Mouse (Mus musculus) stomach, embryonic 16.5 days (tissue): Measurements from ENCODE around the gene Tubd1. TPM values are rescaled to one million over a fixed set of nuclear protein-coding genes. Genes with fewer than 3 reads are reported as not detected.

ENCODE experiments used
- ATAC-seq: fragments of 200-750 bp; cut with Nextera tagmentation; 2 replicates; pipeline ENCODE4 v1.8.0; 2017; ENCODE audit warnings: moderate number of reproducible peaks, moderate TSS enrichment; ENCODE audit not compliant: insufficient read depth, low FRiP score
- H3K27ac ChIP-seq: fragments of 300-500 bp; sonication (generic); 2 replicates; pipeline ENCODE4 v1.5.1; 2014; ENCODE audit warnings: low read length
- H3K27me3 ChIP-seq: fragments of 300-500 bp; sonication (generic); 2 replicates; pipeline ENCODE4 v1.6.1; 2014; ENCODE audit warnings: low read length, control low read depth, mixed read lengths; ENCODE audit not compliant: control insufficient read depth, insufficient read depth
- H3K36me3 ChIP-seq: fragments of 300-500 bp; sonication (generic); 2 replicates; pipeline ENCODE4 v1.6.1; 2014; ENCODE audit warnings: low read length; ENCODE audit not compliant: control insufficient read depth, insufficient read depth
- H3K4me1 ChIP-seq: fragments of 300-500 bp; sonication (generic); 2 replicates; pipeline ENCODE4 v1.6.1; 2014; ENCODE audit warnings: low read length, control low read depth, mixed read lengths; ENCODE audit not compliant: control insufficient read depth, insufficient read depth
- H3K4me2 ChIP-seq: fragments of 300-500 bp; sonication (generic); 2 replicates; pipeline ENCODE4 v1.6.1; 2014; ENCODE audit warnings: low read depth, low read length, mixed read lengths
- H3K4me3 ChIP-seq: fragments of 300-500 bp; sonication (generic); replicated peaks from 2 replicates; pipeline ENCODE4 v1.5.1; 2014; ENCODE audit warnings: mild to moderate bottlenecking, low read length
- H3K9ac ChIP-seq: fragments of 300-500 bp; sonication (generic); 2 replicates; pipeline ENCODE4 v1.6.1; 2014; ENCODE audit warnings: low read length
- H3K9me3 ChIP-seq: fragments of 300-500 bp; sonication (generic); replicated peaks from 2 replicates; pipeline ENCODE4 v1.6.1; 2016; ENCODE audit warnings: low read length, control low read depth; ENCODE audit not compliant: control insufficient read depth
- WGBS: fragments of 180-500 bp; shearing (Covaris S2); extraction: QIAGEN DNeasy Blood & Tissue Kit; methylation state at CpG from one replicate; pipeline ENCODE4 v1.1.7; 2014; 5-methylcytosine and 5-hydroxymethylcytosine counted together
- microRNA counts: library from miRNA; unstranded; fragments of <30 nt; microRNA quantifications from one replicate; lab custom pipeline; 2016
- microRNA-seq: library from miRNA; unstranded; fragments of <30 nt; microRNA quantifications from one replicate; pipeline ENCODE4, GENCODE M21; 2016
- polyA plus RNA-seq: library from polyadenylated mRNA; unstranded; fragments of >200 nt; fragmentation: Nextera tagmentation; extraction: Ambion mirVana; gene quantifications from 2 replicates; pipeline ENCODE4 v1.2.1, GENCODE M21; 2015

The Tubd1 gene
- polyA plus RNA-seq, 1 experiment from 2014 or later = 10.4 TPM

DNA sequence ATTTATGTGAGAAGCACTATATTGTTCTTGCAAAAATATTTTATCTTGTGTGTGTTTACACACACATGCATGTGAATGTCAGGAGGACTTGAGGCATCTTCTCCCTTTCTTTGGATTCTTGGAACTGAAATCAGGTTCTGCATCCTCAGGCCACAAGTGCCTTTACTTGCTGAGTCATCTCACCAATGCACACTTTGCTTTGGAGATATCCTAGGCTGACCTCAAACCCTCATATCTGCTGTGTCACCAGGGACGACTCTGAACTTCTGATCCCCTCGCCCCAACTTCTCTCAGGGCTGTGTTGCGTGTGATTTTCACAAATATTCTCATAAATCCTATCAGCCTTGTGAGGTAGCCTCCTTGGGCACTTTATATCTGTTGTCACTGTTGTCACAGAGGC is 65.4 kb downstream of the Tubd1 start:
- 82% methylated on average over 3 of the region's 3 CpGs for WGBS
- Histone ChIP-seq H3K9ac (no peak overlapping the region), H3K27ac (no peak overlapping the region), H3K36me3 (peaks cover 4% of the 10 kb centered on the region), H3K4me2 (no peak overlapping the region), H3K4me3 (no peak overlapping the region), H3K9me3 (no peaks in the 10 kb centered on the region), H3K27me3 (no peaks in the 10 kb centered on the region), H3K4me1 (no peaks in the 10 kb centered on the region)
- ATAC-seq = no peak

DNA sequence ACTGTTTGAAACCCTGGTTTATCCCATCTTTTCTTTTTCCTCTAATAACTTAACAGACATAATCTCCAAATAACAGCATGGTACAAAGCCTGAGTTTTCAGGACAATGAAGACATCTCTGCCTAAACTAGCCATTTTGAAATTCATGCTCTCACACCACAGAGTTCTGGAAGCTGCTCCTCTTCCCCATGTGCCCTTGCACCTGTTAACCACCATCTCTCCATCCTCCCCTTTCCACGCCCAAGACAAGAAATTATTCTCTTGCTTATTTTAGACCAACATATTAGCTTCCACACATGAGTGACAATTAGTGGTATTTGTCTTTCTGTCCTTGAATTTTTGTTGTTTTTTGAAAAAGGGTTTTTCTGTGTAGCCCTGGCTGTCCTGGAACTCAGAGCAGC is 67.2 kb downstream of the Tubd1 start:
- Histone ChIP-seq H3K27ac (no peak overlapping the region), H3K4me3 (no peak overlapping the region), H3K27me3 (no peaks in the 10 kb centered on the region), H3K4me2 (no peak overlapping the region), H3K9me3 (no peaks in the 10 kb centered on the region), H3K36me3 (no peaks in the 10 kb centered on the region), H3K9ac (no peak overlapping the region), H3K4me1 (no peaks in the 10 kb centered on the region)
- no peak for ATAC-seq
- 95% methylated on average over 1 of the region's 1 CpGs for WGBS

DNA sequence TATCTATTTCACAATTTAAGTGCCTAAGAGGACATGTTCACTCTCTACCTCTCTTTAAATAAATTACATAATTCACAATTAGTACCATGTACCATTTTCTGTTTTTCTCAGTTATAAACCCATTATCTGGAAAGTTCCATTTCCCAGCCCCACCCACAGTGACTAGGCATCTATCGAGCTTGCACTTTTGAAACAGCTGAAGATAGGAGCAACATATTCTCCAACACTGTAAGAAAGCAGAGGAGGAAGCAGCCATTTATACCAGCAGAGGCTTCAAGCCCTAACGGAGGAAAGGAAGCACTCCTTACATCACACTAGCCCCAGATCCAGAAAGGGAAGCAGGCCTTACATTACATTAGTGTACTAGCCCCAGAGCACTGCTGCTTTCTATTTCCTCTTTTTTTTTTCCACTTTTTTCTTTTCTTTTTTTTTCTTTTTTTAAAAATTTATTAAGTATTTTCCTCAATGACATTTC is 69.3 kb downstream of the Tubd1 start:
- WGBS = 45% methylated on average over 2 of the region's 2 CpGs
- peak overlapping the region; percentile 46; the same call in 1 of the 2 replicates for H3K27ac ChIP-seq

DNA sequence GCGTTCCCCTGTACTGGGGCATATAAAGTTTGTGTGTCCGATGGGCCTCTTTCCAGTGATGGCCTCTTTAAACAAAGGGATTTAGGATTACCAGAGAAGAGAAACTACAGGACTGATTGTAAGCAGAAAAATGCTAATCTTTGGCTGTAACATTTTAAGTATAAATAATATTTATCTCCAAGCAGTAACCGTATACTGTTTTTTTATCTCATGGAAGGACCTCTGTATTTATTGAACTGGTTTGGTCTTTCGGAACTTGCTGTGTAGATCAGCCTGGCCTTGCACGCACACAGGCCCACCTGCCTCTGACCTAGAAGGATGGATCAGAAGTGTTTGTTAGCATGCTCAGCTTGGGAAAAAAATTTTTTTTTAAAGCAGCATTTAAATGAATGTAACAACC is 69.8 kb downstream of the Tubd1 start:
- Histone ChIP-seq H3K4me1 (no peaks in the 10 kb centered on the region), H3K4me3 (no peak overlapping the region), H3K36me3 (no peaks in the 10 kb centered on the region), H3K27ac (peak overlapping the region; percentile 38; the same call in 1 of the 2 replicates), H3K4me2 (no peak overlapping the region), H3K9ac (no peak overlapping the region), H3K9me3 (no peaks in the 10 kb centered on the region), H3K27me3 (no peaks in the 10 kb centered on the region)
- ATAC-seq = no peak
- 59% methylated on average over 5 of the region's 5 CpGs for WGBS

More for the DNA sequence above, 69.3 kb downstream of the Tubd1 start:
- no peak overlapping the region for H3K4me2 ChIP-seq
- no peaks in the 10 kb centered on the region for H3K9me3 ChIP-seq
- ATAC-seq = peak; percentile 62; the same call in 1 of the 2 replicates
- H3K9ac ChIP-seq = no peak overlapping the region
- H3K4me3 ChIP-seq = no peak overlapping the region
- H3K4me1 ChIP-seq = no peaks in the 10 kb centered on the region
- H3K27me3 ChIP-seq = no peaks in the 10 kb centered on the region
- H3K36me3 ChIP-seq = no peaks in the 10 kb centered on the region

MicroRNAs encoded within 50 kb of the gene (microRNA counts, 519-probe panel; counts per million panel counts)
- microRNA mmu-miR-21 (lab: Ali Mortazavi, UCI) = 3,983 counts per million, percentile 92 among the panel's probes with 10 or more counts

Small RNA genes within 50 kb of the gene (microRNA-seq; reads per million reads assigned to microRNA genes)
- gene Mir21a = 20,139 reads per million, percentile 97 among the genes with 10 or more reads in this experiment

Other genes with a start within 250 kb of the Tubd1 start
- 7.2 and 9.1 TPM in 2 replicates for gene Med13, start 187.4 kb upstream of the Tubd1 start, polyA plus RNA-seq
- gene Rnft1, start 60.3 kb upstream of the Tubd1 start, polyA plus RNA-seq = 62.9 and 68.1 TPM in 2 replicates
- 58.4 and 60.0 TPM in 2 replicates for gene Rps6kb1, start 186 bp upstream of the Tubd1 start, polyA plus RNA-seq
- 147 and 157 TPM in 2 replicates for gene Vmp1, start 138.8 kb downstream of the Tubd1 start, polyA plus RNA-seq
- gene Ptrh2, start 139.0 kb downstream of the Tubd1 start, polyA plus RNA-seq = 26.6 and 28.8 TPM in 2 replicates
- 148 and 164 TPM in 2 replicates for gene Cltc, start 212.6 kb downstream of the Tubd1 start, polyA plus RNA-seq